Mouse (Mus musculus): ENCODE measurements around the gene Itpr1.

DNA sequence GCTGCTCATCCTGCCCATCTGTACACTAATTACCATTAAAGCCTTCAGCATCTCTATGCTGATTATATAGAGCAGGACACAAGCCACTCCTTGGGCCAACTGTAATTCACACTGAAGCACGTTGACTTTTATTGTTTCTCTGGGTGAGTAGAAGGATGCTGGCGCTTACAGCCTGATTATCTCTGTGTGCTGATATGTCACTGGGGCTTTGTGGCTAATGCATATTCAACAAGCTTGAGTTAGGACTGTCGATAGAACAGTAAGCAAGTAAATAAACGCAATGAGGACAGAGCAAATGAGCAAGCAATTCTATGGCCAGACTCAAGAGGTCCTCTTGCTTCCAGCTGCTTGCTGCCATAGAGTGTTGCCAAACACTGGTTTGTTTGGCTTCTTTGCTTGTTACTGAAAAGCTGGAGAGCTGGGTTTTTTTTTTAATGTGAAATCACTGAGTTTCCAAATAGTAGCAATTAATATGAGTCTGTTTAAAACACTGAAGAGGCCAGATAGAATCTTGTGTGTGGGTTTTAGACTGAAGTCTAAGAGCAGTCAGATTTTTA lies 103.5 kb downstream of the Itpr1 start:
- no peak for TF ChIP-seq GATA1 (IDR thresholded peaks at IDR 0.05; ENCODE audit: low read length)
- no peak for TF ChIP-seq TAL1 (IDR thresholded peaks at IDR 0.05; ENCODE audit: low read length)

Measured in erythroblast, embryonic 14.5 days (primary cell).